Mouse (Mus musculus) stomach, postnatal 0 days (tissue): ENCODE measurements around the gene Tepp.

Experiments
- CTCF ChIP-seq: IDR thresholded peaks from 2 replicates; pipeline ENCODE4 v1.5.1; 2016; ENCODE audit warnings: antibody characterized with exemption, low read depth, mild to moderate bottlenecking, moderate library complexity
- EP300 ChIP-seq: optimal IDR thresholded peaks from 2 replicates; pipeline ENCODE3; 2016; ENCODE audit warnings: antibody characterized with exemption

DNA sequence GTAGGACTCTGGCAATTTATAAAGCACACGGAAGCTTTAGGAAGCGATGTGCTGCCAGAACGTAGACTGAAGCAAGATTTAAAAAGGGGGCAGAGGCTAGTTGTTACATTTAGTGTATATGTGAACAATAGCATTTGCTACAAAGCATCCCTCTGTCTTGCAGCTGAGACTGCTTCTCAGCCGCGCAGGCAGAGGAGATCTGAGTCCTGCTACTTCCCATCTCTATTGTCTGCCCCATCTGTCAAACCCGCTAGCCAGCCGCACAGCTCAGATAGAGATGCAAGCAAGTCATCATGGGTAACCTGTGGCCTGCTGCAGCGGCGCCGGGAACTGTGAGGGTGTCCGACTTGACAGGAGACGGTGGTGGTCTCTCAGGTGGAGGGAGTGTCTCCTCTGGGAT is 39.9 kb upstream of the Tepp start:
- TF ChIP-seq EP300 = no peak
- TF ChIP-seq CTCF = no peak
